Mouse (Mus musculus) cerebellum, adult 2 months (tissue): ENCODE data around the gene Hdx. TPM values are rescaled to one million over a fixed set of nuclear protein-coding genes. Genes with fewer than 3 reads are reported as not detected.
A peak's percentile ranks its signal among the peaks of the same experiment; 100 is the strongest.

Experiments used
- DNase-seq, 2 experiments: peaks; one replicate each; pipeline ENCODE4 v3.0.0; 2021
- H3K27ac ChIP-seq: fragments of 200-500 bp; 2 replicates; pipeline ENCODE4 v1.5.1; 2012; ENCODE audit warnings: low read length, control low read depth, inconsistent platforms; ENCODE audit not compliant: insufficient read depth
- H3K27me3 ChIP-seq: fragments of 200-500 bp; 2 replicates; pipeline ENCODE4 v1.6.1; 2012; ENCODE audit warnings: inconsistent platforms, mild to moderate bottlenecking, low read length, moderate library complexity; ENCODE audit not compliant: control insufficient read depth, insufficient read depth
- H3K4me1 ChIP-seq: fragments of 200-500 bp; 2 replicates; pipeline ENCODE4 v1.6.1; 2011; ENCODE audit warnings: low read length; ENCODE audit not compliant: control insufficient read depth, insufficient read depth
- H3K4me3 ChIP-seq: fragments of 200-500 bp; replicated peaks from 2 replicates; pipeline ENCODE3; 2011; ENCODE audit warnings: mild to moderate bottlenecking, low read depth, low read length, control low read depth; ENCODE audit not compliant: insufficient read depth
- CTCF ChIP-seq: fragments of 200-500 bp; IDR thresholded peaks from 2 replicates; pipeline ENCODE4 v1.5.1; 2011; ENCODE audit warnings: low read depth, mild to moderate bottlenecking, control low read depth, low read length, moderate library complexity, borderline replicate concordance; ENCODE audit not compliant: insufficient read depth
- POLR2A ChIP-seq: fragments of 200-500 bp; IDR thresholded peaks from 2 replicates; pipeline ENCODE4 v1.6.1; 2011; ENCODE audit warnings: low read length, control low read depth, borderline replicate concordance; ENCODE audit not compliant: insufficient read depth
- WGBS: fragments of 180-500 bp; shearing (Covaris S2); methylation state at CpG from one replicate; pipeline ENCODE4 v1.1.7; 2018; 5-methylcytosine and 5-hydroxymethylcytosine counted together
- polyA plus RNA-seq: library from polyadenylated mRNA; depleted of rRNA; stranded (reverse); fragments of >200 nt; gene quantifications from 2 replicates; pipeline ENCODE4 v1.2.3, GENCODE M21; 2012; rRNA removed

Hdx gene
- polyA plus RNA-seq, result 4.2 and 4.6 TPM in 2 replicates

DNA sequence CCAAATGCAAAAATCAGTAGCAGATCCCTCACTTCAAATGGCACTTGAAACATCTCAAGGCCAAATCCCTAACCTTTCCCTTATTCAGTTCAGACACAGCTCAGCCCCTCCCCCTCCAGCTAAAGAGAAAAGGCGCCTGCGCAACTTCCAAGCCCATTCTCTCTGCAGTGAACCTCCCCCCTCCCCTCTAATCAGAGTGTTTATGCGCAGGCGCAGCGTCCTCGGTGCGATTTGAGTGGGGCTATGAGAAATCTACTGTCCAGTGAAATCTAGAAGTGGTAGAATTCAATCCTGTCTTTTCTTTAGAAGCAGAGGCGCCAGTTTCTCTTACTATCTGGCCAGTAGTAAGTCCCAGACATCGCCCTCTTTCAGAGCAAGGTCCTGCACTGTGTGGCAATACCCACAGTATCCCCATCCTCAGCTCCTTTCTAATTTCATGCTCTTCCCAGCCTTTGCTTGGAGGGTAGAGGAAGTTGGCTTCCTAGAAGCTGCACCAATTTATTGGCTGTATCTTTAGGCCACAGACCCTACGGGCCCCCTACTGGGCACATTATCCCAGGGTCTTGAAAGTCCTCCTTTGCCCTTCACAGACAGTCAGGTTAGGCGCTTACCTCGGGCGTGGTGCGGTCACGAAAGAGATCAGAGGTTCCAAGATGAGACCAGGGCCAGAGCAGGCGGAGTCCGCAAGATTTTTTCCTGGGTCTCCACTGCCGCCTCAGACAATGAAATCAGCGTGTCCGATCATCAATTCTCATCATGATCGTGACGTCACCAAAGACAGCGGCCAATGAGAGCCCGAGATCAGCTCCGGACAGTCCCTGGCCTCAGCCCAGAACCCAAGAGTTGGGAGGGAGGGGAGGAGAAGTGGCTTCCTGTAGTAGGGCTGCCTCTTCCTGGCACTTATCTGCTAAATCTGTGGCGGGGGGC, at the start of gene Hdx:
Gene Hdx, minus strand, starts transcription at position 724 of the 927 bp plus-strand sequence.
- Histone ChIP-seq H3K4me1 (no peaks in the 10 kb centered on the region), H3K4me3 (peak within 1 kb of the TSS; percentile 73), H3K27me3 (no peaks in the 10 kb centered on the region), H3K27ac (peak within 1 kb of the TSS; percentile 59; the same call in 1 of the 2 replicates)
- peak; percentile 75 to 80 for DNase-seq
- WGBS, result 5% methylated on average over 26 of the region's 26 CpGs
- no peak for TF ChIP-seq CTCF
- TF ChIP-seq POLR2A, result peak; percentile 29; the same call in 1 of the 2 replicates

DNA sequence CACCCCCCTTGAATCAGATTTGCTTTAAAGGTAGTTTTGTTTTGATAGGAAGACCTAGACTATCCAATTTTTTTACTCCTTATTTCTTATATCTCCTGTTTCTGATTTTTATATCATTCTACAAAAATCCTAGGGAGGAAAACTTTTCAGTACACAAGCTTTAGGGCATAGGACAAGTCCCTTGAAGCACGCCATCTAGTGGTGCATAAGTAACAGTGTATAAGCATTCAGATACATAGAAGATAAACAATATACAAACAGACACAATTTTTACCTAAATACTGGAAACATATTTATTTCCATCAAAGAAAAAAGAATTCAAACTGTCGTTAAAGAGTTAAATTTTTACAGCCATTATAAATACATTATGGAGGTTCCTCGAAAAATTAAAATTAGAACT, 11.2 kb downstream of the Hdx start:
- 65% methylated on average over 3 of the region's 3 CpGs for WGBS
- Histone ChIP-seq H3K27ac (no peak overlapping the region), H3K27me3 (no peaks in the 10 kb centered on the region), H3K4me3 (no peak overlapping the region), H3K4me1 (no peaks in the 10 kb centered on the region)
- TF ChIP-seq CTCF (no peak), POLR2A (no peak)
- no peak for DNase-seq

DNA sequence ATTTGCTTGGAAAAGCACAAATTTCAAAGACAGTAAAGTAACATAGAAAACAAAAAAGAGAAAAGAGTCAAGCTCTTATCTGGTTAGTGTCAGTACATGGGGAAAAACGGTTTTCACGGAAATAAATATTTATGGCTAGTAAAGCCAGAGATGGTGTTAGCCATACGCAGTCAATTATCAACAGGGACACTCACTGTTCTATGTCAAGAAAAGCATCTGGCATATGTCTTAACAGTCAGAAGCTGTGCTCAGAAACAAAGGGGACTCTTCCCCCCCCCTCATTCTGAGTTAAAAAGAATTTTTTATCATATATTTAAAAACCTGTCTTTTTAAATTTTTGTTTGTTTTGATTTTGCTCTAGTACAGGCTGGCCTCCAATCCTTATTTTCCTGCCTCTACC, 25.2 kb downstream of the Hdx start:
- Histone ChIP-seq H3K27ac (no peak overlapping the region), H3K27me3 (no peaks in the 10 kb centered on the region), H3K4me1 (no peaks in the 10 kb centered on the region), H3K4me3 (no peak overlapping the region)
- no peak for TF ChIP-seq CTCF
- TF ChIP-seq POLR2A, result no peak
- 53% methylated on average over 3 of the region's 3 CpGs for whole genome bisulfite sequencing
- DNase-seq, result no peak

DNA sequence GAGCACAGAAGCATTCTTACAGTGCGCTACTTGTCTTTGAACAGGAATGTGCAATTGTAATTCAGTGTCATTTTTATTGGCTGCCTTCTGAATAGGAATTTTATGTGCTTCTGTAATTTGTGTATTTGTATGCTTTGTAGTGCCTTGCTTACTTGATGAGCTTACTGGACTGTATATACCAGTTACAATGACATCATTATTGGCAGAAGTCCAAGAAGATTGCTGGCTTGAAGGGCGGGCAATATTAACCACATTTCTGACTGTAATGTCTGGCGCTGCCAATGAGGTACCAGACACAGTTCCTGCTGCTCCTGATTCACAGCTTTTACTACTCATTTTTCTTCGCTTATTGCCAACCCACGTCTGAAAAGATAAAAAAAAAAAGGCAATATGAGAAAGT, 36.5 kb downstream of the Hdx start:
- Histone ChIP-seq H3K4me3 (no peak overlapping the region), H3K27me3 (no peaks in the 10 kb centered on the region), H3K27ac (no peak overlapping the region), H3K4me1 (no peaks in the 10 kb centered on the region)
- TF ChIP-seq CTCF, result no peak
- no peak for TF ChIP-seq POLR2A
- WGBS, result 30% methylated on average over 5 of the region's 5 CpGs
- DNase-seq, result peak in 1 of 2 experiments; percentile 23

DNA sequence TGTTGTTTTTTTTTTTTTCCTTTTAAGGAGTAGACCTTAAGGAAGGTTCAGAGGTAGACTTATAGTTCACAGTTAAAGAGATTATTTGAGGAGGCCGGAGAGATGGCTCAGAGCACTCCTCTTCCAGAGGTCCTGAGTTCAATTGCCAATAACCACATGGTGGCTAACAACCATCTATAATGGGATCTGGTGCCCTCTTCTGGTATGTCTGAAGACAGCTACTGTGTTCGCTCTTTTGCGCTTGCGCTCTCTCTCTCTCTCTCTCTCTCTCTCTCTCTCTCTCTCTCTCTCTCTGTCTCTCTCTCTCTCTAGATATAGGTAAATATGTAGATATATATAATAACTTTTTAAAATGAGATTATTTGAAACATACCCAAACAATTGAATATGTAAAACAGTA, 38.2 kb downstream of the Hdx start:
- TF ChIP-seq POLR2A (no peak), CTCF (no peak)
- no peaks in the 10 kb centered on the region for H3K4me1 ChIP-seq
- 96% methylated on average over 4 of the region's 4 CpGs for WGBS
- H3K27ac ChIP-seq, result no peak overlapping the region
- H3K4me3 ChIP-seq, result no peak overlapping the region
- H3K27me3 ChIP-seq, result no peaks in the 10 kb centered on the region
- no peak for DNase-seq

DNA sequence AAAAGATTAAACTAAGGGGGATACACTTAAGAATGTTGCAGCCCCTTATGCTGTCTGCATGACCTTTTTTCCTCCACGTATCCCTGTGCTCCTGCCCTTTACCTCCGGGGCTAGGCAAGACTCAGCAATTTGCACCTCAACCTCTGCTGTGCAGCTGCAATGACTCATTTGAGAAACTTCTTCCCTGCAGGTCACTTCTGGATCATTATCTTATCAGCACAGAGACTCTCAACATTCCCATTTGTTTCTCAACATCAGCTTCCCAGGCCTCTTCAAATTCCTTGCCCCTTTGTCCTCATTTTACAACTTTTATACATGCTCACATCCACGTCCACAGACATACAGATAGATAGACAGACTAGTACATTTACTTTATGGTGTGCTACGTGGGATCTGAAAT, 51.9 kb downstream of the Hdx start:
- no peak for DNase-seq
- Histone ChIP-seq H3K27ac (no peak overlapping the region), H3K4me1 (no peaks in the 10 kb centered on the region), H3K27me3 (no peaks in the 10 kb centered on the region), H3K4me3 (no peak overlapping the region)
- TF ChIP-seq POLR2A (no peak), CTCF (no peak)
- WGBS, result 93% methylated on average over 4 of the region's 4 CpGs

DNA sequence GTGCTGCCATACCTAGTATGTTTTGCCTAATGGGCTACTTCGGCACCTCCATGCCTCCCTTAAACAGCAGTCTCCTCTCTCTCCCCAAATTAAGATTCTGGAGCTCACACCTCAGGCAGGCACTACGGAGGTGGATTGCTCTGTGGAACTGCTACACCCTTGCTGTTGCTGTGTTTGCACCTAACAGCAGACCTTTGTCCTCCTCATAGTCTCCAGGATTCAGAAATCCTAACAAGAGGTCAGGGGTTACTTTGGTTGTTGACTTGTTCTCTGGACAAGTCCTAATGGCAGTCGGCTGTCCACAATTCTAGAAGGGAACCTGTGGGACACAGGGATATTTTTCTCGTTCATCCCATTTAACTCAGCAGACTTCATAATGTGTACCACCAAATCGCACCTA, 56.3 kb downstream of the Hdx start:
- 93% methylated on average over 5 of the region's 5 CpGs for WGBS
- no peak for DNase-seq
- Histone ChIP-seq H3K4me3 (no peak overlapping the region), H3K27me3 (no peaks in the 10 kb centered on the region), H3K4me1 (no peaks in the 10 kb centered on the region), H3K27ac (no peak overlapping the region)
- TF ChIP-seq POLR2A (no peak), CTCF (no peak)

DNA sequence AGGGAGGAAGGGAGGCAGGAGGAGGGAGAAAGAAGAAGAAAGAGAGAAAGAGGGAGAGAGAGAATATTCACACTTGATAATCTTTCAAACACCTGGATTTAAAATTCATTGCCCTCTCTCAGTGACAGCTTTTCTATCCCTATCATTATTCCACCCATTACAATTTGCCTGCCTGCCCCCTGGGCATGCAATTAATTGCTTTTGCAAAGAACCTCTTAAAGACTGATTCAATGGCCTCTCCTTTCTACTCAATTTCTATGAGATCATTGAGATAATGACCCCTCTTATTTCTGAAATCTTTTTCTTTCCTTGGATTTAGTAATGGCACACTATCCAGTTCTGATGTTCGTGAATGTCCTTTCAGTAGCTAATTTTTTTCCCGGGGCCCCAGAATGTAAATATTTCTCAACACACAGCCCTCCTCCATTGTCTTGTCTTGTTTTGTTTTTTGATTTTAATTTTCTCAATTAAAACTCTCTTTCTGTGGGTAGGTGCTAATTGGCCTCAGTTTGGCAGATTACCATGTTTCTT, 99.2 kb downstream of the Hdx start:
- TF ChIP-seq CTCF (no peak), POLR2A (no peak)
- WGBS, result 86% methylated on average over 2 of the region's 2 CpGs
- H3K27me3 ChIP-seq, result no peaks in the 10 kb centered on the region

DNA sequence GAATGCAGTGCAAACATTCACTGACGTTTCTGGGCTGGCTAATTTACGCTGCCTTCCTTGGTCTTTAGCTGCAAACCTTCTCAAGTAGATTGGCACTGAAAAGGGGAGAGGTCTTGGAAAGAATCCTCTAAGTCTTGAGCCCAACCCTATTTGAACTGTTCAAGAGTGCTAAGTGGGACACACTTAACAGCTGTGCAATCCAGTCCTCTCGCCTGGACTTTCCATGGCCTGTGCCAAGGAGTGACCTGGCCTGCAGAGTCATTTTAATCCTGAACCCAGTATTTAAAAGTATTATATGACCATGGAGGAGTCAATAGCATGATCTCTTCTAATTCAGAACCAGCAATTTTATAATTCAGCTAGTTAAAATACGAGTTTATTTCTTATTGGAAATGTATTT, 109.3 kb downstream of the Hdx start:
- no peaks in the 10 kb centered on the region for H3K27me3 ChIP-seq
- 54% methylated on average over 4 of the region's 4 CpGs for WGBS
- no peak overlapping the region for H3K4me3 ChIP-seq
- TF ChIP-seq POLR2A (no peak), CTCF (no peak)
- no peak overlapping the region for H3K27ac ChIP-seq
- H3K4me1 ChIP-seq, result no peaks in the 10 kb centered on the region
- DNase-seq, result no peak

More for the DNA sequence above, 99.2 kb downstream of the Hdx start:
- Histone ChIP-seq H3K4me1 (no peaks in the 10 kb centered on the region), H3K27ac (no peak overlapping the region), H3K4me3 (no peak overlapping the region)
- no peak for DNase-seq
